Mouse (Mus musculus) lung, postnatal 0 days (tissue): Measurements from ENCODE around the gene Gm44790.

Experiments used
- CTCF ChIP-seq: IDR thresholded peaks from 2 replicates; pipeline ENCODE4 v1.5.1; 2016; ENCODE audit warnings: antibody characterized with exemption, mild to moderate bottlenecking
- EP300 ChIP-seq: IDR thresholded peaks from 2 replicates; pipeline ENCODE4 v1.6.1; 2016; ENCODE audit warnings: antibody characterized with exemption, mild to moderate bottlenecking, control low read depth

GRCm38 (mm10) chr6:86473077-86473476, 46.6 kb downstream of the Gm44790 start:
- TF ChIP-seq CTCF (peak; percentile 22; the same call in 1 of the 2 replicates), EP300 (no peak)
